Mouse (Mus musculus): Measurements from ENCODE around the gene Mtrf1.
A peak's percentile ranks its signal among the peaks of the same experiment; 100 is the strongest.
"Not testable (repeated sequence)": the region's sequence is repeated elsewhere in the genome, so short reads cannot be mapped to it uniquely, and the experiment has no call there.

Gene Mtrf1

DNA sequence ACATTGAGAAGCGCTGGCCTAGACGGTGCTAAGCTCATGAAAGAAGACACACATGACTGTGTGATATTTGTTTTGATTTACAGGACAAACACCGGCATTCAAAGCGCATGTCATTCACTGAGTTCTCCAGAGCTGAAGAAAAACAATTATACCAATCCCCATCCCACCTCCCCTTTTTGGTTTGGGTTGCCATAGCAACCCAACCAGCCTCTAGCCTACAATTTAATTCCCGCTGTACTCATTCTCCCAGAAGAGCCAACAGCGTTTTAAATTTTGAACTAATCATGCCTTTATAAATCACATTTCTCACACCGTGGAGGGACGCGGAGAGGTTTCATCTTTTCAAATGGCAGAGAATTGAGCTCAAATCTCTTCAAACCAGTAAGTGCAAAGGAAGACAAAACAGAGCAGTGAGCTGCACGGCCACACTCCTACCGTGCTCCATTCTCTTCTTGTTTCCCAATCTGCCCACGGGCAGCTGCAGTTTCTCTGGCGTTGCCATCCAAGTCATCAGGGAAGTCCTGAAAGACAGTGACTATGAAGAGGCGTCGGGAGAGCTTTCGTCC lies 47.6 kb downstream of the Mtrf1 start:
- no peak for DNase-seq (ENCODE audit: low spot score)

DNA sequence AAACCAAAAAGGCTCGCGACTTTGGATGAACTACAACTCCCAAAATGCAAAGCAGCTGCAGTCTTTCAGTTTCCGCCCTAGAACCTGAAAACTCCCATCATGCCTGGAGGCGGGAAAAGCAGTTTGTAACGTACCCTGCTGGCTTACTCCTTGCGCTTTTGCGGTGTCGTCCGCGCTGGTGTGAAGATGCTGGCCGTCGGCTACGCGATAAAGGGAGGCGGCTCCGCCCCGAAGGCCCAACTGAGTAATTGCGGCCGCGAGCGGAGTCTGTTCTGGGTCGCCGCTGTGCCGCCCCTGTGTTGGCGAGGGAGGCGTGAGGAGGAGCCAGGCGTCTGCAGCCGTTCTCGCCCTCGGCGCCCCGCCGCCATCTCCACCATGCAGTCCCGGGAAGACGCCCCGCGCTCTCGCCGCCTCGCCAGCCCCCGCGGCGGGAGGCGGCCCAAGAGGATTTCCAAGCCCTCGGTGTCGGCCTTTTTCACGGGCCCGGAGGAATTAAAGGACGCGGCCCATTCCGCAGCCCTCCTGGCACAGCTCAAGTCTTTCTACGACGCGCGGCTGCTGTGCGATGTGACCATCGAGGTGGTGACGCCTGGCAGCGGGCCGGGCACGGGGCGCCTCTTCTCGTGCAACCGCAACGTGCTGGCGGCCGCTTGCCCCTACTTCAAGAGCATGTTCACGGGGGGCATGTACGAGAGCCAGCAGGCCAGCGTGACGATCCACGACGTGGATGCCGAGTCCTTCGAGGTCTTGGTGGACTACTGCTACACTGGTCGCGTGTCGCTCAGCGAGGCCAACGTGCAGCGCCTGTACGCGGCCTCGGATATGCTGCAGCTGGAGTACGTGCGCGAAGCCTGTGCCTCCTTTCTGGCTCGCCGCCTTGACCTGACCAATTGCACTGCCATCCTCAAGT lies 54.4 kb downstream of the Mtrf1 start, which contains the start of gene Kbtbd6:
Gene Kbtbd6, plus strand, starts transcription at position 155 of the 910 bp plus-strand sequence.
- peak; percentile 76 for DNase-seq (ENCODE audit: low spot score)

DNA sequence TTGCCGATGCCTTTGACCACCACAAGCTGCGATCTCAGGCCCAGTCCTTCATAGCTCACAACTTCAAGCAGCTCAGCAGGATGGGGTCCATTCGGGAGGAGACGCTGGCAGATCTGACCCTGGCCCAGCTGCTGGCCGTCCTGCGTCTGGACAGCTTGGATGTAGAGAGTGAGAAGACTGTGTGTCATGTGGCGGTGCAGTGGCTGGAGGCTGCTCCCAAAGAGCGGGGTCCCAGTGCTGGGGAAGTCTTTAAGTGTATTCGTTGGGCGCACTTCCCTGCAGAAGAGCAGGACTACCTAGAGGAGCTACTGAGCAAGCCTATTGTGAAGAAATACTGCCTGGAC lies 55.0 kb downstream of the Mtrf1 start:
- not testable (repeated sequence) for DNase-seq (ENCODE audit: low spot score)

DNA sequence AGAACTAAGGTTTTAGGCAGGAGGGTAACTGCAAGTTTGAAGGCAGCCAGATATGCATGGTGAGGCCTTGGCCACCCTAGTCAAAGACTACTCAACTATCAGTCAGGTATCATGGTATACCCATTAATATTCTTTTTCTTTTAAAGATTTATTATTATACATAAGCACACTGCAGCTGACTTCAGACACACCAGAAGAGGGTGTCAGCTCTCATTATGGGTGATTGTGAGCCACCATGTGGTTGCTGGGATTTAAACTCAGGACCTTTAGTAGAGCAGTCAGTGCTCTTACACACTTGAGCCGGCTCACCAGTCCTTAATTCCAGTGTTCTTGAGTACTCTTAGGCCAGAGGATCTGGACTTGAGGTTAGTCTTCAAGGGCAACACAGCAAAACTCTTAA lies 62.8 kb downstream of the Mtrf1 start:
- DNase-seq (ENCODE audit: low spot score) = no peak

DNA sequence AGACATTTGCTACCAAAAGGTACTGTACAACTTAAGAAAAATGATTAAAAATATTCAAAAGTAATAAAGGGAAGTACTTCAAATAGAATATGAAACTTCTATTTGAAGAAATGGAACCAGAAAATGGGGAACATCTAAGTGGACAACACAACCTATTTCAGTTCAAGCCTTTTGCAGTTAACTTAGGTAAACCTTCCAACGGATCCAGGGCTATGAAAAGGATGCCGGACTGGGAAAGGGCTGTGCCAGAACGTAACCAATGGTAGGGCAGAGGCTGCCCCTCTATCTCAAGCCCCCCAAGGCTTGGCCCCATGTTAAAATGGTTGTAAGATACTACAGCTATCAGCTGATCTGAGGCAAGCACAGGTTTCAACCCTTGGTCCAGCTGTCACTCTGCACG lies 63.4 kb downstream of the Mtrf1 start:
- no peak for DNase-seq (ENCODE audit: low spot score)

DNA sequence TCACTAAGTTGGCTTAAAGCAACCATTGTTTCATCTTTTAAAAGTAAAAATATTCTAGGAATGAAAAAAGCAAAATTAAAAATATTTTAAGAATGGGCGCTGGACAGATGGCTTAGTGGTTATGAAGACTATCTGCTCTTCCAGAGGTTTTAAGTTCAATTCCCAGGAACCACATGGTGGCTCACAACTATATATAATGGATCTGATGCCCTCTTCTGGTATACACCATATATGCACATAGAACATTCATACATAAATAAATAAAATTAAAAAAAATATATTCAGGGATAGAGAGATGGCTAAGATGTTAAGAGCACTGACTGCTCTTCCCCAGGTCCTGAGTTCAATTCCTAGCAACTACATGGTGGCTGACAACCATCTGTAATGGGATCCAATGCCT lies 68.1 kb downstream of the Mtrf1 start:
- DNase-seq (ENCODE audit: low spot score) = no peak

DNA sequence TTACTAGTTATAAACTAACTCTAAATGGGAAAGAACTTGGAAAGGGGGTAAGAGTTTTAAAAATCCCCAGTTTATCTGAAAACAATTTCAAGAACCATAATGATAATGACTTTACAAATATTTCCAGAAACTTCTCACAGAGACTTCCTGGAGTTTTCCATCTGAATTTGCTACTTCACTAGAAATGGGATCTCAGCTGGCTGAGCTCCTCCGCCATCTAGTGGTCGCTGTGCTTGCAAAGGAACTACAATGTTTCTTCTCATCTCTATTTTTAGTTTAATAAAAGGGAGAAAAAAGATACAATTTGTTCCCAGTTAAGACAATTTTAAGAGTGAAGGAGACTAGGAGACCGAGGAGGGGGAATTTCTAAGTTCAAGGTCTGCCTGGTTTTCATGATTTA lies 70.0 kb downstream of the Mtrf1 start:
- DNase-seq (ENCODE audit: low spot score) = no peak
